Mouse (Mus musculus) heart, embryonic 12.5 days (tissue): ENCODE measurements around the gene Npb. TPM values are rescaled to one million over a fixed set of nuclear protein-coding genes. Genes with fewer than 3 reads are reported as not detected.

Experiments
- microRNA-seq: library from miRNA; unstranded; fragments of <30 nt; microRNA quantifications from one replicate; pipeline ENCODE4, GENCODE M21; 2017
- polyA plus RNA-seq: library from polyadenylated mRNA; unstranded; fragments of >200 nt; fragmentation: Nextera tagmentation; extraction: Ambion mirVana; gene quantifications from 2 replicates; pipeline ENCODE4 v1.2.1, GENCODE M21; 2016

Gene Npb
- polyA plus RNA-seq, 1 experiment from 2014 or later = 20.3 TPM

Small RNA genes lying within 50 kb of the gene (microRNA-seq; reads per million reads assigned to microRNA genes)
- gene Mir6936 = 0.94 reads per million

Other genes with a start within 250 kb of the Npb start
- gene Fscn2, start 246.9 kb upstream of the Npb start, polyA plus RNA-seq = 0.17 and 0.63 TPM in 2 replicates
- 32.0 and 32.3 TPM in 2 replicates for gene Faap100, start 229.7 kb upstream of the Npb start, polyA plus RNA-seq
- gene Nploc4, start 170.8 kb upstream of the Npb start, polyA plus RNA-seq = 43.2 and 45.2 TPM in 2 replicates
- not detected in 2 replicates for gene Tspan10, start 165.8 kb upstream of the Npb start, polyA plus RNA-seq
- 0.10 and 0.13 TPM in 2 replicates for gene Pde6g, start 155.0 kb upstream of the Npb start, polyA plus RNA-seq
- gene Oxld1, start 150.4 kb upstream of the Npb start, polyA plus RNA-seq = 14.9 and 15.2 TPM in 2 replicates
- gene Ccdc137, start 150.4 kb upstream of the Npb start, polyA plus RNA-seq = 24.1 and 24.7 TPM in 2 replicates
- 35.9 and 41.6 TPM in 2 replicates for gene Arl16, start 140.9 kb upstream of the Npb start, polyA plus RNA-seq
- gene Mrpl12, start 123.9 kb upstream of the Npb start, polyA plus RNA-seq = 208 and 219 TPM in 2 replicates
- 44.2 and 46.2 TPM in 2 replicates for gene Slc25a10, start 116.6 kb upstream of the Npb start, polyA plus RNA-seq
- 1.2 and 1.4 TPM in 2 replicates for gene Gcgr, start 77.8 kb upstream of the Npb start, polyA plus RNA-seq
- 126 and 130 TPM in 2 replicates for gene Mcrip1, start 58.8 kb upstream of the Npb start, polyA plus RNA-seq
- not detected in 2 replicates for gene Ppp1r27, start 57.3 kb upstream of the Npb start, polyA plus RNA-seq
- gene P4hb, start 35.2 kb upstream of the Npb start, polyA plus RNA-seq = 478 and 480 TPM in 2 replicates
- 422 and 442 TPM in 2 replicates for gene Arhgdia, start 26.9 kb upstream of the Npb start, polyA plus RNA-seq
- gene Alyref, start 10.1 kb upstream of the Npb start, polyA plus RNA-seq = 356 and 361 TPM in 2 replicates
- gene Anapc11, start 10.1 kb upstream of the Npb start, polyA plus RNA-seq = 174 and 175 TPM in 2 replicates
- gene Pcyt2, start 9.5 kb downstream of the Npb start, polyA plus RNA-seq = 82.1 and 82.9 TPM in 2 replicates
- gene Sirt7, start 16.8 kb downstream of the Npb start, polyA plus RNA-seq = 20.1 and 20.4 TPM in 2 replicates
- gene Mafg, start 25.1 kb downstream of the Npb start, polyA plus RNA-seq = 27.9 and 31.5 TPM in 2 replicates
- gene Pycr1, start 35.3 kb downstream of the Npb start, polyA plus RNA-seq = 23.1 and 23.9 TPM in 2 replicates
- gene Myadml2, start 39.7 kb downstream of the Npb start, polyA plus RNA-seq = 9.8 and 10.9 TPM in 2 replicates
- 4.7 and 5.2 TPM in 2 replicates for gene Notum, start 52.7 kb downstream of the Npb start, polyA plus RNA-seq
- 103 and 114 TPM in 2 replicates for gene Aspscr1, start 64.5 kb downstream of the Npb start, polyA plus RNA-seq
- 117 and 119 TPM in 2 replicates for gene Cenpx, start 105.3 kb downstream of the Npb start, polyA plus RNA-seq
- gene Lrrc45, start 105.4 kb downstream of the Npb start, polyA plus RNA-seq = 35.2 and 37.0 TPM in 2 replicates
- gene Rac3, start 113.0 kb downstream of the Npb start, polyA plus RNA-seq = 7.6 and 8.4 TPM in 2 replicates
- gene Dcxr, start 118.8 kb downstream of the Npb start, polyA plus RNA-seq = 4.3 and 5.4 TPM in 2 replicates
- 1.1 and 1.9 TPM in 2 replicates for gene Cbr2, start 123.6 kb downstream of the Npb start, polyA plus RNA-seq
- 3.5 and 5.3 TPM in 2 replicates for gene Hmga1b, start 154.3 kb downstream of the Npb start, polyA plus RNA-seq
- 23.2 and 24.9 TPM in 2 replicates for gene Rfng, start 175.7 kb downstream of the Npb start, polyA plus RNA-seq
- gene Gps1, start 175.8 kb downstream of the Npb start, polyA plus RNA-seq = 139 and 140 TPM in 2 replicates
- 48.0 and 48.3 TPM in 2 replicates for gene Dus1l, start 187.9 kb downstream of the Npb start, polyA plus RNA-seq
- gene Fasn, start 216.1 kb downstream of the Npb start, polyA plus RNA-seq = 45.1 and 47.5 TPM in 2 replicates